Mouse (Mus musculus): ENCODE results near the gene Fam168b. TPM values are rescaled to one million over a fixed set of nuclear protein-coding genes. Genes with fewer than 3 reads are reported as not detected.

The Fam168b gene
- polyA plus RNA-seq, 1 experiment: 917 TPM

- Histone ChIP-seq H3K27ac (ENCODE audit: control insufficient read depth, insufficient read depth, low read length) (no peak overlapping the region), H3K4me3 (ENCODE audit: control insufficient read depth, insufficient read depth, low read length) (no peak overlapping the region), H3K27me3 (ENCODE audit: control insufficient read depth, insufficient read depth, low read length) (no peaks in the 10 kb centered on the region), H3K4me1 (replicated peaks; ENCODE audit: control insufficient read depth, insufficient read depth, low read length) (no peaks in the 10 kb centered on the region), H3K36me3 (ENCODE audit: control insufficient read depth, insufficient read depth, low read length) (peaks cover 36% of the 10 kb centered on the region)
- TF ChIP-seq POLR2A (IDR thresholded peaks at IDR 0.05; ENCODE audit: control insufficient read depth, extremely low read depth, insufficient read depth, low read length, poor library complexity) (no peak), CTCF (IDR thresholded peaks at IDR 0.05; ENCODE audit: borderline replicate concordance, control insufficient read depth, extremely low read depth, insufficient read depth, low read length, poor library complexity) (no peak)
- DNase-seq: no peak
- 97% methylated on average over 13 of the region's 13 CpGs for WGBS
Observed at GRCm38 (mm10) chr1:34812407-34813247, 30.2 kb downstream of the Fam168b start.

GRCm38 (mm10) chr1:34811581-34811980 lies 31.3 kb downstream of the Fam168b start:
- Histone ChIP-seq H3K27ac (ENCODE audit: control insufficient read depth, insufficient read depth, low read length) (no peak overlapping the region), H3K27me3 (ENCODE audit: control insufficient read depth, insufficient read depth, low read length) (no peaks in the 10 kb centered on the region), H3K4me1 (replicated peaks; ENCODE audit: control insufficient read depth, insufficient read depth, low read length) (no peaks in the 10 kb centered on the region), H3K36me3 (ENCODE audit: control insufficient read depth, insufficient read depth, low read length) (peaks cover 26% of the 10 kb centered on the region), H3K4me3 (ENCODE audit: control insufficient read depth, insufficient read depth, low read length) (no peak overlapping the region)
- no peak for DNase-seq
- TF ChIP-seq CTCF (IDR thresholded peaks at IDR 0.05; ENCODE audit: borderline replicate concordance, control insufficient read depth, extremely low read depth, insufficient read depth, low read length, poor library complexity) (no peak), POLR2A (IDR thresholded peaks at IDR 0.05; ENCODE audit: control insufficient read depth, extremely low read depth, insufficient read depth, low read length, poor library complexity) (no peak)
- over 99% methylated on average over 5 of the region's 6 CpGs for WGBS

- TF ChIP-seq CTCF (IDR thresholded peaks at IDR 0.05; ENCODE audit: borderline replicate concordance, control insufficient read depth, extremely low read depth, insufficient read depth, low read length, poor library complexity) (no peak), POLR2A (IDR thresholded peaks at IDR 0.05; ENCODE audit: control insufficient read depth, extremely low read depth, insufficient read depth, low read length, poor library complexity) (no peak)
- H3K4me1 ChIP-seq (replicated peaks; ENCODE audit: control insufficient read depth, insufficient read depth, low read length): no peaks in the 10 kb centered on the region
- no peak for DNase-seq
- no peak overlapping the region for H3K4me3 ChIP-seq (ENCODE audit: control insufficient read depth, insufficient read depth, low read length)
- peaks cover 20% of the 10 kb centered on the region for H3K36me3 ChIP-seq (ENCODE audit: control insufficient read depth, insufficient read depth, low read length)
- WGBS: 83% methylated on average over 6 of the region's 6 CpGs
- H3K27ac ChIP-seq (ENCODE audit: control insufficient read depth, insufficient read depth, low read length): no peak overlapping the region
- no peaks in the 10 kb centered on the region for H3K27me3 ChIP-seq (ENCODE audit: control insufficient read depth, insufficient read depth, low read length)
Observed at GRCm38 (mm10) chr1:34811035-34811434, 31.8 kb downstream of the Fam168b start.

- no peak overlapping the region for H3K27ac ChIP-seq (ENCODE audit: control insufficient read depth, insufficient read depth, low read length)
- no peaks in the 10 kb centered on the region for H3K4me1 ChIP-seq (replicated peaks; ENCODE audit: control insufficient read depth, insufficient read depth, low read length)
- DNase-seq: no peak
- H3K36me3 ChIP-seq (ENCODE audit: control insufficient read depth, insufficient read depth, low read length): peaks cover 15% of the 10 kb centered on the region; the same call in 1 of the 2 replicates
- no peaks in the 10 kb centered on the region for H3K27me3 ChIP-seq (ENCODE audit: control insufficient read depth, insufficient read depth, low read length)
- 97% methylated on average over 11 of the region's 11 CpGs for whole genome bisulfite sequencing
- H3K4me3 ChIP-seq (ENCODE audit: control insufficient read depth, insufficient read depth, low read length): no peak overlapping the region
- TF ChIP-seq POLR2A (IDR thresholded peaks at IDR 0.05; ENCODE audit: control insufficient read depth, extremely low read depth, insufficient read depth, low read length, poor library complexity): no peak
- no peak for TF ChIP-seq CTCF (IDR thresholded peaks at IDR 0.05; ENCODE audit: borderline replicate concordance, control insufficient read depth, extremely low read depth, insufficient read depth, low read length, poor library complexity)
Observed at GRCm38 (mm10) chr1:34810293-34810692, 32.6 kb downstream of the Fam168b start.

GRCm38 (mm10) chr1:34808445-34808844 lies 34.4 kb downstream of the Fam168b start:
- Histone ChIP-seq H3K27ac (ENCODE audit: control insufficient read depth, insufficient read depth, low read length) (no peak overlapping the region), H3K4me1 (replicated peaks; ENCODE audit: control insufficient read depth, insufficient read depth, low read length) (peaks cover 1% of the 10 kb centered on the region), H3K4me3 (ENCODE audit: control insufficient read depth, insufficient read depth, low read length) (no peak overlapping the region), H3K27me3 (ENCODE audit: control insufficient read depth, insufficient read depth, low read length) (no peaks in the 10 kb centered on the region), H3K36me3 (ENCODE audit: control insufficient read depth, insufficient read depth, low read length) (peaks cover 5% of the 10 kb centered on the region; the same call in 1 of the 2 replicates)
- DNase-seq: no peak
- WGBS: 97% methylated on average over 8 of the region's 8 CpGs
- TF ChIP-seq CTCF (IDR thresholded peaks at IDR 0.05; ENCODE audit: borderline replicate concordance, control insufficient read depth, extremely low read depth, insufficient read depth, low read length, poor library complexity) (no peak), POLR2A (IDR thresholded peaks at IDR 0.05; ENCODE audit: control insufficient read depth, extremely low read depth, insufficient read depth, low read length, poor library complexity) (no peak)

- 94% methylated on average over 35 of the region's 35 CpGs for WGBS
- TF ChIP-seq CTCF (IDR thresholded peaks at IDR 0.05; ENCODE audit: borderline replicate concordance, control insufficient read depth, extremely low read depth, insufficient read depth, low read length, poor library complexity): no peak
- no peak for TF ChIP-seq POLR2A (IDR thresholded peaks at IDR 0.05; ENCODE audit: control insufficient read depth, extremely low read depth, insufficient read depth, low read length, poor library complexity)
- peaks cover 17% of the 10 kb centered on the region for H3K4me1 ChIP-seq (replicated peaks; ENCODE audit: control insufficient read depth, insufficient read depth, low read length)
- no peaks in the 10 kb centered on the region for H3K27me3 ChIP-seq (ENCODE audit: control insufficient read depth, insufficient read depth, low read length)
- H3K4me3 ChIP-seq (ENCODE audit: control insufficient read depth, insufficient read depth, low read length): no peak overlapping the region
- H3K27ac ChIP-seq (ENCODE audit: control insufficient read depth, insufficient read depth, low read length): no peak overlapping the region
- no peak for DNase-seq
- H3K36me3 ChIP-seq (ENCODE audit: control insufficient read depth, insufficient read depth, low read length): no peaks in the 10 kb centered on the region
Observed at GRCm38 (mm10) chr1:34805931-34806520, 36.8 kb downstream of the Fam168b start.
